Mouse (Mus musculus): Measurements from ENCODE around the gene Adcy1. TPM values are rescaled to one million over a fixed set of nuclear protein-coding genes. Genes with fewer than 3 reads are reported as not detected.
A peak's percentile ranks its signal among the peaks of the same experiment; 100 is the strongest.

The Adcy1 gene
- polyA plus RNA-seq, 1 experiment from 2014 or later = 17.2 TPM

GRCm38 (mm10) chr11:7197491-7197941, 134.2 kb downstream of the Adcy1 start, which contains the start of gene Igfbp1:
Gene Igfbp1, plus strand, starts transcription at chr11:7197782.
- no peaks in the 10 kb centered on the region for H3K9me3 ChIP-seq (ENCODE audit: control insufficient read depth, low read length)
- no peaks in the 10 kb centered on the region for H3K4me1 ChIP-seq (replicated peaks; ENCODE audit: control insufficient read depth, insufficient read depth, low read length)
- no peak within 1 kb of the TSS for H3K9ac ChIP-seq
- no peak for DNase-seq (ENCODE audit: low spot score)
- ATAC-seq (ENCODE audit: low FRiP score) = no peak
- H3K4me2 ChIP-seq (replicated peaks) = no peak within 1 kb of the TSS
- H3K36me3 ChIP-seq (replicated peaks; ENCODE audit: control insufficient read depth, insufficient read depth) = no peaks in the 10 kb centered on the region
- H3K4me3 ChIP-seq (replicated peaks; ENCODE audit: low read length) = no peak within 1 kb of the TSS
- no peak within 1 kb of the TSS for H3K27ac ChIP-seq
- no peaks in the 10 kb centered on the region for H3K27me3 ChIP-seq (ENCODE audit: control insufficient read depth, insufficient read depth, low read length)
- WGBS = 32% methylated on average over 12 of the region's 12 CpGs

GRCm38 (mm10) chr11:7198006-7198405, 134.7 kb downstream of the Adcy1 start:
- no peak for DNase-seq (ENCODE audit: low spot score)

GRCm38 (mm10) chr11:7198481-7199256, 135.4 kb downstream of the Adcy1 start:
- WGBS = 90% methylated on average over 10 of the region's 10 CpGs
- ATAC-seq (ENCODE audit: low FRiP score) (no peak), DNase-seq (ENCODE audit: low spot score) (no peak)
- Histone ChIP-seq H3K36me3 (replicated peaks; ENCODE audit: control insufficient read depth, insufficient read depth) (no peaks in the 10 kb centered on the region), H3K4me2 (replicated peaks) (no peak overlapping the region), H3K4me1 (replicated peaks; ENCODE audit: control insufficient read depth, insufficient read depth, low read length) (no peaks in the 10 kb centered on the region), H3K27me3 (ENCODE audit: control insufficient read depth, insufficient read depth, low read length) (no peaks in the 10 kb centered on the region), H3K4me3 (replicated peaks; ENCODE audit: low read length) (no peak overlapping the region), H3K27ac (no peak overlapping the region), H3K9me3 (ENCODE audit: control insufficient read depth, low read length) (no peaks in the 10 kb centered on the region), H3K9ac (no peak overlapping the region)

More at GRCm38 (mm10) chr11:7198006-7198405, 134.7 kb downstream of the Adcy1 start:
- Histone ChIP-seq H3K9me3 (ENCODE audit: control insufficient read depth, low read length) (no peaks in the 10 kb centered on the region), H3K4me1 (replicated peaks; ENCODE audit: control insufficient read depth, insufficient read depth, low read length) (no peaks in the 10 kb centered on the region), H3K9ac (no peak overlapping the region), H3K36me3 (replicated peaks; ENCODE audit: control insufficient read depth, insufficient read depth) (no peaks in the 10 kb centered on the region), H3K27ac (no peak overlapping the region), H3K27me3 (ENCODE audit: control insufficient read depth, insufficient read depth, low read length) (no peaks in the 10 kb centered on the region), H3K4me3 (replicated peaks; ENCODE audit: low read length) (no peak overlapping the region), H3K4me2 (replicated peaks) (no peak overlapping the region)
- 92% methylated on average over 19 of the region's 19 CpGs for WGBS
- ATAC-seq (ENCODE audit: low FRiP score) = no peak

GRCm38 (mm10) chr11:7199736-7200392, 136.6 kb downstream of the Adcy1 start:
- peak; percentile 85 for DNase-seq (ENCODE audit: low spot score)

GRCm38 (mm10) chr11:7200393-7200783, 137.1 kb downstream of the Adcy1 start:
- 83% methylated on average over 9 of the region's 9 CpGs for WGBS
- DNase-seq (ENCODE audit: low spot score) = no peak
- no peak for ATAC-seq (ENCODE audit: low FRiP score)
- no peak overlapping the region for H3K4me2 ChIP-seq (replicated peaks)
- H3K9me3 ChIP-seq (ENCODE audit: control insufficient read depth, low read length) = no peaks in the 10 kb centered on the region
- no peaks in the 10 kb centered on the region for H3K4me1 ChIP-seq (replicated peaks; ENCODE audit: control insufficient read depth, insufficient read depth, low read length)
- no peaks in the 10 kb centered on the region for H3K36me3 ChIP-seq (replicated peaks; ENCODE audit: control insufficient read depth, insufficient read depth)
- H3K4me3 ChIP-seq (replicated peaks; ENCODE audit: low read length) = no peak overlapping the region
- no peak overlapping the region for H3K27ac ChIP-seq
- H3K9ac ChIP-seq = no peak overlapping the region
- no peaks in the 10 kb centered on the region for H3K27me3 ChIP-seq (ENCODE audit: control insufficient read depth, insufficient read depth, low read length)

More at GRCm38 (mm10) chr11:7199736-7200392, 136.6 kb downstream of the Adcy1 start:
- H3K27ac ChIP-seq = no peak overlapping the region
- no peaks in the 10 kb centered on the region for H3K4me1 ChIP-seq (replicated peaks; ENCODE audit: control insufficient read depth, insufficient read depth, low read length)
- 58% methylated on average over 14 of the region's 14 CpGs for WGBS
- no peaks in the 10 kb centered on the region for H3K27me3 ChIP-seq (ENCODE audit: control insufficient read depth, insufficient read depth, low read length)
- H3K9me3 ChIP-seq (ENCODE audit: control insufficient read depth, low read length) = no peaks in the 10 kb centered on the region
- H3K4me2 ChIP-seq (replicated peaks) = no peak overlapping the region
- no peaks in the 10 kb centered on the region for H3K36me3 ChIP-seq (replicated peaks; ENCODE audit: control insufficient read depth, insufficient read depth)
- no peak overlapping the region for H3K4me3 ChIP-seq (replicated peaks; ENCODE audit: low read length)
- H3K9ac ChIP-seq = no peak overlapping the region
- ATAC-seq (ENCODE audit: low FRiP score) = no peak

GRCm38 (mm10) chr11:7202206-7202605, 138.9 kb downstream of the Adcy1 start:
- Histone ChIP-seq H3K9me3 (ENCODE audit: control insufficient read depth, low read length) (no peaks in the 10 kb centered on the region), H3K27ac (no peak overlapping the region), H3K36me3 (replicated peaks; ENCODE audit: control insufficient read depth, insufficient read depth) (no peaks in the 10 kb centered on the region), H3K4me3 (replicated peaks; ENCODE audit: low read length) (no peak overlapping the region), H3K9ac (no peak overlapping the region), H3K27me3 (ENCODE audit: control insufficient read depth, insufficient read depth, low read length) (no peaks in the 10 kb centered on the region), H3K4me2 (replicated peaks) (no peak overlapping the region), H3K4me1 (replicated peaks; ENCODE audit: control insufficient read depth, insufficient read depth, low read length) (no peaks in the 10 kb centered on the region)
- DNase-seq (ENCODE audit: low spot score) = no peak
- no peak for ATAC-seq (ENCODE audit: low FRiP score)
- WGBS = 91% methylated on average over 7 of the region's 7 CpGs

- H3K27ac ChIP-seq = no peak overlapping the region
- no peaks in the 10 kb centered on the region for H3K9me3 ChIP-seq (ENCODE audit: control insufficient read depth, low read length)
- no peak for ATAC-seq (ENCODE audit: low FRiP score)
- 87% methylated on average over 9 of the region's 9 CpGs for WGBS
- H3K27me3 ChIP-seq (ENCODE audit: control insufficient read depth, insufficient read depth, low read length) = no peaks in the 10 kb centered on the region
- H3K4me1 ChIP-seq (replicated peaks; ENCODE audit: control insufficient read depth, insufficient read depth, low read length) = no peaks in the 10 kb centered on the region
- H3K9ac ChIP-seq = no peak overlapping the region
- H3K36me3 ChIP-seq (replicated peaks; ENCODE audit: control insufficient read depth, insufficient read depth) = no peaks in the 10 kb centered on the region
- DNase-seq (ENCODE audit: low spot score) = no peak
- H3K4me2 ChIP-seq (replicated peaks) = no peak overlapping the region
- no peak overlapping the region for H3K4me3 ChIP-seq (replicated peaks; ENCODE audit: low read length)
These were observed 140.6 kb downstream of the Adcy1 start for GRCm38 (mm10) chr11:7203846-7204245.

- Histone ChIP-seq H3K4me1 (replicated peaks; ENCODE audit: control insufficient read depth, insufficient read depth, low read length) (peaks cover 31% of the 10 kb centered on the region), H3K27me3 (ENCODE audit: control insufficient read depth, insufficient read depth, low read length) (peaks cover 32% of the 10 kb centered on the region), H3K27ac (no peak overlapping the region), H3K36me3 (replicated peaks; ENCODE audit: control insufficient read depth, insufficient read depth) (no peaks in the 10 kb centered on the region), H3K9me3 (ENCODE audit: control insufficient read depth, low read length) (no peaks in the 10 kb centered on the region), H3K4me3 (replicated peaks; ENCODE audit: low read length) (no peak overlapping the region), H3K4me2 (replicated peaks) (no peak overlapping the region), H3K9ac (no peak overlapping the region)
- DNase-seq (ENCODE audit: low spot score) (peak; percentile 87), ATAC-seq (ENCODE audit: low FRiP score) (no peak)
- WGBS = 11% methylated on average over 6 of the region's 6 CpGs
These were observed 147.1 kb downstream of the Adcy1 start for GRCm38 (mm10) chr11:7210343-7210742.

GRCm38 (mm10) chr11:7211211-7211610, 147.9 kb downstream of the Adcy1 start:
- no peak overlapping the region for H3K9ac ChIP-seq
- 21% methylated on average over 9 of the region's 9 CpGs for WGBS
- no peaks in the 10 kb centered on the region for H3K9me3 ChIP-seq (ENCODE audit: control insufficient read depth, low read length)
- H3K36me3 ChIP-seq (replicated peaks; ENCODE audit: control insufficient read depth, insufficient read depth) = no peaks in the 10 kb centered on the region
- peaks cover 34% of the 10 kb centered on the region for H3K27me3 ChIP-seq (ENCODE audit: control insufficient read depth, insufficient read depth, low read length)
- H3K4me1 ChIP-seq (replicated peaks; ENCODE audit: control insufficient read depth, insufficient read depth, low read length) = peaks cover 31% of the 10 kb centered on the region
- DNase-seq (ENCODE audit: low spot score) (peak; percentile 49), ATAC-seq (ENCODE audit: low FRiP score) (no peak)
- no peak overlapping the region for H3K4me3 ChIP-seq (replicated peaks; ENCODE audit: low read length)
- no peak overlapping the region for H3K27ac ChIP-seq
- H3K4me2 ChIP-seq (replicated peaks) = peak overlapping the region; percentile 19

All from hindbrain, embryonic 14.5 days (tissue).